Mouse (Mus musculus): ENCODE data around the gene Olfr402. TPM values are rescaled to one million over a fixed set of nuclear protein-coding genes. Genes with fewer than 3 reads are reported as not detected.

Olfr402 gene
- total and polyA plus RNA-seq, 3 experiments: not detected

DNA sequence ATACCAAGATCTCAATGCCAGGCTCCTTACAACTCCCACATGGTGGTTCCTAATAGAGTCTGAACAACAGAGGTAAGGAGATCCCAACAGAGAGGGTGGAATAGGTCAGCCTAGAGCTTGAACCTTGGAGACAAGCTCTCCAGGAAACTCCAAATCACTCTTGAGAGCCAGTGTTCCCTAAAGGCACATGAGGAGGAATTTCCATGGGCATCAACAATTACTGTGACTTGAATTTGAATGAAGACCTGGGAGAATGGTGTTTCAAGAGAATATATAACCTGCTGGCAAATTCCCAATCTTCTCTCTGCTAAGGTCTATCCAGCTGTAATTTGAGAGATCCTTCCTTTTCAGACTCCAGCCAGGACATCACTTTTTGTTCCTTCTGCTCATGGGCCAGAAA is 32.6 kb downstream of the Olfr402 start, which contains the start of gene Olfr403:
Olfr403 (plus strand) TSS at position 301 of the 400 bp plus-strand sequence.
- Histone ChIP-seq H3K9me3 (replicated peaks; ENCODE audit: low read length) (no peaks in the 10 kb centered on the region), H3K79me2 (replicated peaks; ENCODE audit: control insufficient read depth, extremely low read depth, insufficient read depth, poor library complexity, severe bottlenecking) (no peaks in the 10 kb centered on the region), H3K9ac (ENCODE audit: insufficient read depth, low read depth) (no peak within 1 kb of the TSS), H3K27me3 (replicated peaks) (peaks cover 66% of the 10 kb centered on the region), H3K4me1 (ENCODE audit: control insufficient read depth in 1 of 2, insufficient read depth in 2 of 2) (peaks cover 0 to 10% of the 10 kb centered on the region in 2 experiments; a peak in 2 of 4 replicates), H3K36me3 (replicated peaks in 1 of 2; ENCODE audit: control insufficient read depth in 1 of 2, insufficient read depth in 1 of 2, low read length in 1 of 2) (no peaks in the 10 kb centered on the region), H3K4me3 (replicated peaks in 1 of 3; ENCODE audit: low read depth in 2 of 3, low read length in 2 of 3, poor library complexity in 1 of 3) (no peak within 1 kb of the TSS), H3K27ac (ENCODE audit: insufficient read depth, low read depth) (no peak within 1 kb of the TSS), H3K4me2 (ENCODE audit: insufficient read depth, low read depth, poor library complexity, severe bottlenecking) (no peak within 1 kb of the TSS)
- TF ChIP-seq RCOR1 (conservative IDR thresholded peaks at IDR 0.05; ENCODE audit: low read depth, low read length) (no peak), SIN3A (IDR thresholded peaks at IDR 0.05; ENCODE audit: low read length) (no peak), TBP (conservative IDR thresholded peaks at IDR 0.05; ENCODE audit: low read depth, low read length) (no peak), BHLHE40 (IDR thresholded peaks at IDR 0.05; ENCODE audit: low read depth, low read length) (no peak), RAD21 (IDR thresholded peaks at IDR 0.05; ENCODE audit: low read depth, low read length) (no peak), POLR2A (IDR thresholded peaks at IDR 0.05; ENCODE audit: low read depth, low read length) (no peak), CTCF (conservative IDR thresholded peaks at IDR 0.05 in 1 of 2, IDR thresholded peaks at IDR 0.05 in 1 of 2; ENCODE audit: low read depth in 2 of 2, low read length in 2 of 2) (no peak), NRF1 (IDR thresholded peaks at IDR 0.05; ENCODE audit: low read depth, low read length) (no peak), CHD2 (IDR thresholded peaks at IDR 0.05; ENCODE audit: low read length) (no peak), JUN (IDR thresholded peaks at IDR 0.05; ENCODE audit: insufficient read depth, low read depth, low read length) (no peak), MAX (IDR thresholded peaks at IDR 0.05; ENCODE audit: low read length) (no peak), HCFC1 (IDR thresholded peaks at IDR 0.05; ENCODE audit: low read depth, low read length) (no peak), GABPA (IDR thresholded peaks at IDR 0.05; ENCODE audit: insufficient replicate concordance, low read depth, low read length) (no peak), JUND (conservative IDR thresholded peaks at IDR 0.05; ENCODE audit: low read depth, low read length) (no peak), ZNF384 (IDR thresholded peaks at IDR 0.05; ENCODE audit: low read depth, low read length) (no peak), ETS1 (conservative IDR thresholded peaks at IDR 0.05; ENCODE audit: low read depth, low read length) (no peak), USF1 (IDR thresholded peaks at IDR 0.05; ENCODE audit: low read depth, low read length) (no peak), CHD1 (IDR thresholded peaks at IDR 0.05; ENCODE audit: low read depth, low read length) (no peak)
- in situ Hi-C loops (cut with MboI; ENCODE audit: low pct_ligation_motif_present, low pct_unique_long_range_greater_than_20kb, low sequenced_read_pairs): no loop called here
- no peak for DNase-seq (ENCODE audit: extremely low read depth)
- dilution Hi-C loops (cut with MboI; ENCODE audit: extremely low pct_ligation_motif_present, extremely low pct_unique_long_range_greater_than_20kb, low sequenced_read_pairs): no loop called here

Other genes with a start within 250 kb of the Olfr402 start
- not detected in 2 replicates for gene Olfr395, start 244.2 kb upstream of the Olfr402 start, total RNA-seq (2012; rRNA removed)
- gene Olfr395, start 244.2 kb upstream of the Olfr402 start, total RNA-seq (2014; rRNA removed): not detected in 2 replicates
- gene Olfr395, start 244.2 kb upstream of the Olfr402 start, polyA plus RNA-seq (2012; ENCODE audit: insufficient read length, low read depth): not detected in 2 replicates
- gene Olfr23, start 216.9 kb upstream of the Olfr402 start, total RNA-seq (2012; rRNA removed): not detected in 2 replicates
- gene Olfr23, start 216.9 kb upstream of the Olfr402 start, total RNA-seq (2014; rRNA removed): not detected in 2 replicates
- not detected in 2 replicates for gene Olfr23, start 216.9 kb upstream of the Olfr402 start, polyA plus RNA-seq (2012; ENCODE audit: insufficient read length, low read depth)
- not detected in 2 replicates for gene Olfr397, start 192.7 kb upstream of the Olfr402 start, total RNA-seq (2012; rRNA removed)
- not detected in 2 replicates for gene Olfr397, start 192.7 kb upstream of the Olfr402 start, total RNA-seq (2014; rRNA removed)
- not detected in 2 replicates for gene Olfr397, start 192.7 kb upstream of the Olfr402 start, polyA plus RNA-seq (2012; ENCODE audit: insufficient read length, low read depth)
- not detected in 2 replicates for gene Olfr398, start 163.1 kb upstream of the Olfr402 start, total RNA-seq (2012; rRNA removed)
- gene Olfr398, start 163.1 kb upstream of the Olfr402 start, total RNA-seq (2014; rRNA removed): not detected in 2 replicates
- gene Olfr398, start 163.1 kb upstream of the Olfr402 start, polyA plus RNA-seq (2012; ENCODE audit: insufficient read length, low read depth): not detected in 2 replicates
- not detected in 2 replicates for gene Olfr139, start 97.0 kb upstream of the Olfr402 start, total RNA-seq (2012; rRNA removed)
- not detected in 2 replicates for gene Olfr139, start 97.0 kb upstream of the Olfr402 start, total RNA-seq (2014; rRNA removed)
- not detected in 2 replicates for gene Olfr139, start 97.0 kb upstream of the Olfr402 start, polyA plus RNA-seq (2012; ENCODE audit: insufficient read length, low read depth)
- gene Olfr399, start 96.9 kb upstream of the Olfr402 start, total RNA-seq (2012; rRNA removed): not detected in 2 replicates
- not detected in 2 replicates for gene Olfr399, start 96.9 kb upstream of the Olfr402 start, total RNA-seq (2014; rRNA removed)
- gene Olfr399, start 96.9 kb upstream of the Olfr402 start, polyA plus RNA-seq (2012; ENCODE audit: insufficient read length, low read depth): not detected in 2 replicates
- not detected in 2 replicates for gene Zfp616, start 83.6 kb upstream of the Olfr402 start, total RNA-seq (2012; rRNA removed)
- not detected in 2 replicates for gene Zfp616, start 83.6 kb upstream of the Olfr402 start, total RNA-seq (2014; rRNA removed)
- not detected in 2 replicates for gene Zfp616, start 83.6 kb upstream of the Olfr402 start, polyA plus RNA-seq (2012; ENCODE audit: insufficient read length, low read depth)
- not detected in 2 replicates for gene Olfr401, start 39.8 kb upstream of the Olfr402 start, total RNA-seq (2012; rRNA removed)
- gene Olfr401, start 39.8 kb upstream of the Olfr402 start, total RNA-seq (2014; rRNA removed): not detected in 2 replicates
- not detected in 2 replicates for gene Olfr401, start 39.8 kb upstream of the Olfr402 start, polyA plus RNA-seq (2012; ENCODE audit: insufficient read length, low read depth)
- gene Olfr403, start 32.7 kb downstream of the Olfr402 start, total RNA-seq (2012; rRNA removed): not detected in 2 replicates
- gene Olfr403, start 32.7 kb downstream of the Olfr402 start, total RNA-seq (2014; rRNA removed): not detected in 2 replicates
- gene Olfr403, start 32.7 kb downstream of the Olfr402 start, polyA plus RNA-seq (2012; ENCODE audit: insufficient read length, low read depth): not detected in 2 replicates
- gene Olfr43, start 57.9 kb downstream of the Olfr402 start, total RNA-seq (2012; rRNA removed): not detected in 2 replicates
- gene Olfr43, start 57.9 kb downstream of the Olfr402 start, total RNA-seq (2014; rRNA removed): not detected in 2 replicates
- not detected in 2 replicates for gene Olfr43, start 57.9 kb downstream of the Olfr402 start, polyA plus RNA-seq (2012; ENCODE audit: insufficient read length, low read depth)
- gene Olfr406, start 106.3 kb downstream of the Olfr402 start, total RNA-seq (2012; rRNA removed): not detected in 2 replicates
- not detected in 2 replicates for gene Olfr406, start 106.3 kb downstream of the Olfr402 start, total RNA-seq (2014; rRNA removed)
- not detected in 2 replicates for gene Olfr406, start 106.3 kb downstream of the Olfr402 start, polyA plus RNA-seq (2012; ENCODE audit: insufficient read length, low read depth)
- gene Olfr59, start 130.2 kb downstream of the Olfr402 start, total RNA-seq (2012; rRNA removed): not detected in 2 replicates
- gene Olfr59, start 130.2 kb downstream of the Olfr402 start, total RNA-seq (2014; rRNA removed): not detected in 2 replicates
- not detected in 2 replicates for gene Olfr59, start 130.2 kb downstream of the Olfr402 start, polyA plus RNA-seq (2012; ENCODE audit: insufficient read length, low read depth)
- not detected in 2 replicates for gene Olfr410, start 184.5 kb downstream of the Olfr402 start, total RNA-seq (2012; rRNA removed)
- not detected in 2 replicates for gene Olfr410, start 184.5 kb downstream of the Olfr402 start, total RNA-seq (2014; rRNA removed)
- gene Olfr410, start 184.5 kb downstream of the Olfr402 start, polyA plus RNA-seq (2012; ENCODE audit: insufficient read length, low read depth): not detected in 2 replicates
- gene Olfr411, start 199.1 kb downstream of the Olfr402 start, total RNA-seq (2012; rRNA removed): not detected in 2 replicates
- gene Olfr411, start 199.1 kb downstream of the Olfr402 start, total RNA-seq (2014; rRNA removed): not detected in 2 replicates
- gene Olfr411, start 199.1 kb downstream of the Olfr402 start, polyA plus RNA-seq (2012; ENCODE audit: insufficient read length, low read depth): not detected in 2 replicates
- gene Olfr412, start 208.5 kb downstream of the Olfr402 start, total RNA-seq (2012; rRNA removed): not detected in 2 replicates
- not detected in 2 replicates for gene Olfr412, start 208.5 kb downstream of the Olfr402 start, total RNA-seq (2014; rRNA removed)
- not detected in 2 replicates for gene Olfr412, start 208.5 kb downstream of the Olfr402 start, polyA plus RNA-seq (2012; ENCODE audit: insufficient read length, low read depth)

Data from CH12.LX (cell line).